Mouse (Mus musculus): ENCODE data around the gene Pkn2. TPM values are rescaled to one million over a fixed set of nuclear protein-coding genes. Genes with fewer than 3 reads are reported as not detected.
A peak's percentile ranks its signal among the peaks of the same experiment; 100 is the strongest.

The Pkn2 gene
- total and polyA plus RNA-seq, 2 experiments = 4.7 to 31.4 TPM

GRCm38 (mm10) chr3:142755132-142755867, 126.5 kb downstream of the Pkn2 start:
- Histone ChIP-seq H3K27ac (replicated peaks; ENCODE audit: insufficient read depth, low read depth, low read length) (no peak overlapping the region), H3K79me2 (ENCODE audit: control insufficient read depth, insufficient read depth, low read length) (no peaks in the 10 kb centered on the region), H3K4me1 (ENCODE audit: control insufficient read depth, insufficient read depth, low read length) (peaks cover 4% of the 10 kb centered on the region), H3K36me3 (ENCODE audit: control insufficient read depth, insufficient read depth, low read length) (no peaks in the 10 kb centered on the region), H3K27me3 (ENCODE audit: control insufficient read depth, insufficient read depth, low read length) (no peaks in the 10 kb centered on the region), H3K4me3 (ENCODE audit: insufficient read depth, low read depth, low read length) (no peak overlapping the region), H3K9ac (ENCODE audit: low read depth, low read length) (no peak overlapping the region)
- WGBS = 90% methylated on average over 18 of the region's 18 CpGs
- no peak for DNase-seq (ENCODE audit: extremely low read depth, low read depth, low spot score)
- TF ChIP-seq CTCF (IDR thresholded peaks at IDR 0.05; ENCODE audit: low read depth, low read length) (no peak), POLR2A (IDR thresholded peaks at IDR 0.05; ENCODE audit: extremely low read depth, insufficient read depth, low read length) (no peak)

DNA sequence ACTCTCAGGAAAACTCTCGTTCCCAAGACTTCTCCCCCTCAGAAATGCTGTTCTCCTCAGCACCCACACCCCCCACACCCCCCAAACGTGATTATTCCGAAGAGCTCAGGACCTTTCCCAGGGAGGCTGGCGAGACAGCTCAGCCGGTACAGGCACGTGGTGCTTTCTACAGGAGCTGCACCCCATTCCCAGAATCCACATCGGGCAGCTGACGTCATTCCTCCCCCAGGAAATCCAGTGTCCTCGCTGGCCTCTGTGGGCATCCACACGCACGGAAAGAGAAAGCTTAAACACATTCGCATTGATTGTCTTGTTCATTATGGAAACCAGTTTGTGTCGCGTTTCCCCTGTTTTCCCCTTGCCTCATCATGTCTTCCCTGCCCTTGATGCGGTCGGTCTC, 132.7 kb downstream of the Pkn2 start:
- Histone ChIP-seq H3K27ac (replicated peaks; ENCODE audit: insufficient read depth, low read depth, low read length) (peak overlapping the region; percentile 96), H3K79me2 (ENCODE audit: control insufficient read depth, insufficient read depth, low read length) (no peaks in the 10 kb centered on the region), H3K4me1 (ENCODE audit: control insufficient read depth, insufficient read depth, low read length) (peaks cover 30% of the 10 kb centered on the region), H3K36me3 (ENCODE audit: control insufficient read depth, insufficient read depth, low read length) (no peaks in the 10 kb centered on the region), H3K27me3 (ENCODE audit: control insufficient read depth, insufficient read depth, low read length) (no peaks in the 10 kb centered on the region), H3K9ac (ENCODE audit: low read depth, low read length) (peak overlapping the region; percentile 74), H3K4me3 (ENCODE audit: insufficient read depth, low read depth, low read length) (peak overlapping the region; percentile 10)
- 18% methylated on average over 16 of the region's 16 CpGs for WGBS
- TF ChIP-seq POLR2A (IDR thresholded peaks at IDR 0.05; ENCODE audit: extremely low read depth, insufficient read depth, low read length) (peak; percentile 47; the same call in 1 of the 2 replicates), CTCF (IDR thresholded peaks at IDR 0.05; ENCODE audit: low read depth, low read length) (no peak)
- peak; percentile 81 for DNase-seq (ENCODE audit: extremely low read depth, low read depth, low spot score)

- 74% methylated on average over 7 of the region's 7 CpGs for WGBS
- no peak for TF ChIP-seq CTCF (IDR thresholded peaks at IDR 0.05; ENCODE audit: low read depth, low read length)
- no peak for DNase-seq (ENCODE audit: extremely low read depth, low read depth, low spot score)
- no peaks in the 10 kb centered on the region for H3K27me3 ChIP-seq (ENCODE audit: control insufficient read depth, insufficient read depth, low read length)
- peaks cover 31% of the 10 kb centered on the region for H3K4me1 ChIP-seq (ENCODE audit: control insufficient read depth, insufficient read depth, low read length)
- no peak overlapping the region for H3K4me3 ChIP-seq (ENCODE audit: insufficient read depth, low read depth, low read length)
- 0 out of 2 replicates have a peak, but pooled peaks cover 2% of the 10 kb centered on the region for H3K36me3 ChIP-seq (ENCODE audit: control insufficient read depth, insufficient read depth, low read length)
- H3K27ac ChIP-seq (replicated peaks; ENCODE audit: insufficient read depth, low read depth, low read length) = peak overlapping the region; percentile 96; the same call in 1 of the 2 replicates
- H3K79me2 ChIP-seq (ENCODE audit: control insufficient read depth, insufficient read depth, low read length) = no peaks in the 10 kb centered on the region
- no peak overlapping the region for H3K9ac ChIP-seq (ENCODE audit: low read depth, low read length)
These were observed 134.1 kb downstream of the Pkn2 start for GRCm38 (mm10) chr3:142747673-142748072.

DNA sequence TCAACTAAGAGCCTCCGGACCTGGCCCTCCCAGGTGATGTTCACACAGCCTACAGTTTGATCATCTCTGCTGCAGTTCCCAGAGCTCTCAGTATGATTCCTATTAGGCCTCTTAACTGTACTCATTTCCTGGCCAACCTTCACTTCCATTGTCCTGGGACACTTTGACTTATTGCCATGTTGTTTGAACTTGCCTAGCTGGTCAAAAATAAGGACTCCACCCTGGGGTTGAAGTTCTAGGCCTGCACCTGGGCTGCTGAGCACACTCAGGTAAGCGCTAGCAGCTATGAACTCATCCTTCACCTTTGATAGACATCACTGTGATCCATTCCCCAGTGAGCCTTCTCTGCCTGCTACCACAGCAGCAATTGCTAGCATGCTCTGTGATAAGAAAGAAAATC, 136.7 kb downstream of the Pkn2 start:
- no peaks in the 10 kb centered on the region for H3K27me3 ChIP-seq (ENCODE audit: control insufficient read depth, insufficient read depth, low read length)
- H3K79me2 ChIP-seq (ENCODE audit: control insufficient read depth, insufficient read depth, low read length) = no peaks in the 10 kb centered on the region
- TF ChIP-seq CTCF (IDR thresholded peaks at IDR 0.05; ENCODE audit: low read depth, low read length) (no peak), POLR2A (IDR thresholded peaks at IDR 0.05; ENCODE audit: extremely low read depth, insufficient read depth, low read length) (no peak)
- peaks cover 8% of the 10 kb centered on the region for H3K36me3 ChIP-seq (ENCODE audit: control insufficient read depth, insufficient read depth, low read length)
- H3K4me1 ChIP-seq (ENCODE audit: control insufficient read depth, insufficient read depth, low read length) = peaks cover 31% of the 10 kb centered on the region
- H3K4me3 ChIP-seq (ENCODE audit: insufficient read depth, low read depth, low read length) = no peak overlapping the region
- no peak overlapping the region; the same call in 1 of the 2 replicates for H3K9ac ChIP-seq (ENCODE audit: low read depth, low read length)
- peak; percentile 67 for DNase-seq (ENCODE audit: extremely low read depth, low read depth, low spot score)
- H3K27ac ChIP-seq (replicated peaks; ENCODE audit: insufficient read depth, low read depth, low read length) = peak overlapping the region; percentile 79
- WGBS = 34% methylated on average over 2 of the region's 2 CpGs

DNA sequence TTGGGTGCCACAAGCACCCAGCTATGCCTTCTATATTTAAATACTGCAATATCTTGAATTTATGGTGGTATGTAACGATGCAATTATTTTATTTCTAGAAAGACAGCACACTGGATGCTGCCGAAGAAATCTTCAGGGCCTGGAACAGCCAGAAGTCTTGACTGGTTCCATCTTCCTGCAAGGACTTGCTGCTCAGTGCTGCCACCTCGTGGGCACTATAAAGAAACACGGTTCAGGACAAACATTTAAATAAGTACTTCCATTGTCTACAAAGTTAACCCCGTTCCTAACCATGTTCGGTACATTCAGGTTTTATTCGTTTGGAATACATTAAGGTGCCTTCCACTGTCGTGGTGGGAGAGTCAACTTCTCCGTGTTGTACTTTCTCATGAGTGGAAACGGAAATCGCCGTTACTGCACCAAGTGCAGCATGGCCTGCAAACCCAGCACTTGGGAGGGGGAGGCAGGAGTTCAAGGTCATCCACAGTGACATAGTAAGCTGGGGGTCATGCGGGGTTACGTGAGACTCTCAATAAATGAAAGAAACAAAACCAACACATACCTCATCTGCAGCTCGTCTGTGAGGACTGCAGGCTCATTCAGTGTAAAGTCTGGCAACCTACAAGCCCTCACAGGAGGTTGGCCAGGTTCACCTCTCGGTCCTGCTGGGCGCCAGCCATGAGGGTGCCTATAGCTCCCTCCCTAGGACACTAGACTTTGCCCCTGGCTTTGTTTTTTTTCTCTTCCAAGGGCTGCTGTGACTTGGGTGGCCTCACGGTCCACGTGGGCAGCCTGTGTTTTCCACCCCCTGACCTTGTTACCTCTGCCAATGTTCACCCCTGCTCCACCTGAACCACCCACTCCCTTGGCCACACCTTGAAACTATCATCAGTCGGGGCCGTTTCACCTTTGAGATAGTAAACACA, 137.6 kb downstream of the Pkn2 start:
- Histone ChIP-seq H3K36me3 (ENCODE audit: control insufficient read depth, insufficient read depth, low read length) (peaks cover 16% of the 10 kb centered on the region), H3K4me1 (ENCODE audit: control insufficient read depth, insufficient read depth, low read length) (peaks cover 35% of the 10 kb centered on the region), H3K27ac (replicated peaks; ENCODE audit: insufficient read depth, low read depth, low read length) (peak overlapping the region; percentile 79), H3K9ac (ENCODE audit: low read depth, low read length) (peak overlapping the region; percentile 24; the same call in 1 of the 2 replicates), H3K27me3 (ENCODE audit: control insufficient read depth, insufficient read depth, low read length) (no peaks in the 10 kb centered on the region), H3K4me3 (ENCODE audit: insufficient read depth, low read depth, low read length) (no peak overlapping the region), H3K79me2 (ENCODE audit: control insufficient read depth, insufficient read depth, low read length) (no peaks in the 10 kb centered on the region)
- DNase-seq (ENCODE audit: extremely low read depth, low read depth, low spot score) = peak; percentile 86
- WGBS = 21% methylated on average over 21 of the region's 21 CpGs
- TF ChIP-seq CTCF (IDR thresholded peaks at IDR 0.05; ENCODE audit: low read depth, low read length) (peak; percentile 77), POLR2A (IDR thresholded peaks at IDR 0.05; ENCODE audit: extremely low read depth, insufficient read depth, low read length) (no peak)

Other genes with a start within 250 kb of the Pkn2 start
- gene Kyat3, start 181.0 kb downstream of the Pkn2 start, total RNA-seq (2014; rRNA removed) = 369 and 383 TPM in 2 replicates
- gene Kyat3, start 181.0 kb downstream of the Pkn2 start, polyA plus RNA-seq (2012; rRNA removed) = 56.4 and 58.9 TPM in 2 replicates
- 23.0 and 24.9 TPM in 2 replicates for gene Gtf2b, start 117.0 kb downstream of the Pkn2 start, total RNA-seq (2014; rRNA removed)
- 10.7 and 14.7 TPM in 2 replicates for gene Gtf2b, start 117.0 kb downstream of the Pkn2 start, polyA plus RNA-seq (2012; rRNA removed)

All from liver, adult 2 months (tissue).